Mouse (Mus musculus) kidney, adult 2 months (tissue): Measurements from ENCODE around the gene Mrps27.

Experiments used
- CTCF ChIP-seq: fragments of 200-500 bp; conservative IDR thresholded peaks from 2 replicates; pipeline ENCODE4 v1.5.1; 2011; ENCODE audit warnings: low read depth, mild to moderate bottlenecking, control low read depth, low read length, moderate library complexity, mixed read lengths; ENCODE audit not compliant: insufficient read depth, insufficient read length
- POLR2A ChIP-seq: fragments of 200-500 bp; IDR thresholded peaks from one replicate; pipeline ENCODE4 v1.6.1; 2011; ENCODE audit warnings: low read depth, low read length, control low read depth

- TF ChIP-seq CTCF (no peak), POLR2A (no peak)
Observed at GRCm38 (mm10) chr13:99304365-99304764, 40.2 kb upstream of the Mrps27 start.
